Mouse (Mus musculus): ENCODE measurements at regions not wholly inside any gene's neighbourhood (a gene's known extent, or its start where the extent isn't known, plus 50 kb on each side); places are given as distances from the start of the nearest gene placed in this dataset.
A peak's percentile ranks its signal among the peaks of the same experiment; 100 is the strongest.

DNA sequence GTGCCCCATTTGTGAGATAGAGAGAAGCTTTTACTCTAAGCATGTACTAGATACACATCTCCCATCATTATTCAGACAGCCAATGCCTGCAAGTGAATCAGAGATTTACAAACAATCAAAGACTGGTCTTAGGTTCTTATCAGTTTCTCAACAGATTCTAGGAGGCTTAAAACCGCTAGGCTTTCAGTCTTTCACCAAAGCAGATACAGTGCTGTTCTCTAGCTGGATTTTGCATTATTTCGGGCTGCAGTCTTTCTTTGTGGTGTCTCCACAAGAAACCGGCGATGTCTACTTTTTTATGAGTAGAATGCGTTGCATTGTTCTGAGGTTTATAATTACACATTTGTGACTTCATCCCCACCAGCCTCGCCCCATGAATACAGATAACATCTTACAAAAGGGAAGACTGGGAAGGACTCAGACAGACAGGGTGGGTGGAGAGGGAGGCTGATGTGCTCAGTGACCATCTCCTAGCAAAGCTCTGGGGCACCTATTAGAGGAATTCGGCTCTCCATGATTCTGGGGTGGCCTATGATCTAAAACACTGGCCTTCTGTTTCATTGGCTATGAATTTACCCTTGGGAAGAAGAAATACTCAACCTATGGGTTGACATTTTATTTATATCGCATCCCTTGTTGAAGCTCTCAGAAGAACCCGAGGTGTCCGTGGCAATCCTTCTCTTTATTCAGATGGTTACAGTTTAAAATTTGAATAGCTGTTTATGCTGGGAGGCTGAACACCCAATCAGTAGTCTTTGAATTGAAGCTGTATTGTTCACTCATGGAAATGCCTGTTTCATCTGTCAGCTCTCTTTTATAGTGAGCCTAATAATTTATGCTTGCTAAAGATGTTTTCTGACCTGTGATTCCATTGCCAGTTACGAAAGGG, 343.8 kb downstream of the Tmem161b start:
- no peak for DNase-seq (ENCODE audit: low spot score)

DNA sequence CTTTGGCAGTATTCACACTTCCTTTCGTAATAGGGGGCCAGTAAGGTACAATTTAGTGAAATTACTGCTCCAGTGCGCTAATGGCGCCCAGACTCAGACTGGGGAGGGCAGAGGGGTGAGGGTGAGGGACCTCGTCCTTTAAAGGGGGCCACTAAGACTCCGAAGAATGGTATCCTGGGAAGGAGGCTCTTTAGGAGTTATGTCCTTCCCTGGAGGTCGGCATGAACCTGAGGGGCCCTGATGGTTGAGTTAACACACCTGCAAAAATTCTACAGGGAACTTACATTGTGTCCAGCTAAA, 344.4 kb downstream of the Tmem161b start:
- no peak for DNase-seq (ENCODE audit: low spot score)

DNA sequence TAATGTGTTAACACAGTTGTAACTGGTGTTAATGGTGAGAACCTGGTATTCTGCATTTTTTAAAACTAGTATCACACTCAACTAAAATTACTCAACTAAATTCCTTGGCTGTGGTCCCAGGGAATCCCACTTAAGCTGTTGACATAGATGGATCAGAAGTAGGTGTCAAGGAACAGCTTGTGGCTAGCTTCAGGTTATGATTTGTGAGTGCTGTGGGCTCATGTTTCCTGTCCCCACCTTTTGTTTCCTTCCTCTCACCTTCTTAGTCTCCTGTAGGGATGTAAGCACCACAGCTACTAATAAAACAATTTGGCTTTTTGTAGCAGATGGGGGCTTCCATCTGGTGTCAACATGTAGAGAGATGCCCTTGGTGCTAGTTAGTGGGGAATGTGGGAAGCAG, 347.3 kb downstream of the Tmem161b start:
- DNase-seq (ENCODE audit: low spot score), result no peak

DNA sequence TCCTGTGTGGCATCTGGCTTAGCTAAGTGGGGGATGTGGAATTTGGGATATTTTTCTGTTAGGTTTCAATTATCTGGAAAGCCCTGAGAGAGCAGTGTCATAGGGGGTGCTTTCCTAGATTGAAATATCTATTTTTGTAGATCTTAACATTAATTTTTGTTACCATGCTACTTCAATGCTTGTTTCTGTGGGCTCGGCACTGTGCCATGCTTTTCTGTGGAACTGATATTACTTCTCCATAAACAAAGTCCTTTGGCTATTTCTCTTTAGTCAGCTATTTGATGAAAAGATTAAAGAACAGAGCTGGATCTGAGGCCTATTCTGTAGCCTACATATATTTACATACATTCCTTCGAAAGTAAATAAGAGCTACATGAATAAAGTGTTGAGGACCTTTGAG, 348.1 kb downstream of the Tmem161b start:
- DNase-seq (ENCODE audit: low spot score), result no peak

DNA sequence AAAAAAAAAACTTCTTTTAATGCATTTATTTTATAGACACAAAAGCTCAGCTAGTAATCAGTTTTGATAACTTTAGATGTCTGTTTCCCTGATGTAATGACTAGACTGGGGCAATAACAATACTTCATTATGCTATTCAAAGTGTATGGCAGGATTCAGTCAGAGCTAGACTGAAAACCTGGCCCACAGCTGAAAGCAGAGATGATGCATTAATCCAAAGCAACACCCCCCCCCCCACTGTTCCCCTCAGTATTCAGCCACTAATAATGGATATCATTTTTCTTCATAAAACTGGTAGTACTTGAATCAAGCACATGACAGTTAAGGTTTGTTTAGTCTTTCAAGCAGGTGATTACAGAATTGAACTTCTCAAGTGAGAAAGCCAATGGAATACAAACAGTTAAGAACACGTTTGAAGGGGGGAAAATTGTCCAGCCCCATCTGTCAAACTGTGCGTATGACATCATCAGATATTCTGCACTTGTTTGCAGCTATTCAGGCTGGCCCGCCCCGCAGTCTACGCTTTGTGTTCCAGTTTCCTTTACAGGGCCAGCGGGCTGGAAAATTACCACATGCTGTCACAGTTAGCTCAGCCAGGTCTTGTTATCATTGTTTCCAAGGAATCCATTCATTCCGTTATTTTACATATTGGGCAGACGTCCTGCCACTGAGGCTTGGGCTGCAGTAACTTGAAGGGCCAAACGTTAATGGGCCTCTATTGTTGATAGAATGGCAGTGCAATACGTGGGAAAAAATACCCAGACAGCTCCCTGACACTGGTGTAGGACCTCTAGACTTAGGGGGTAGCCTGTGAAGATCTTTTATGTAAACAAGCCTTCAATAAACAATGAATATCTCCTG, 349.1 kb downstream of the Tmem161b start:
- no peak for DNase-seq (ENCODE audit: low spot score)

DNA sequence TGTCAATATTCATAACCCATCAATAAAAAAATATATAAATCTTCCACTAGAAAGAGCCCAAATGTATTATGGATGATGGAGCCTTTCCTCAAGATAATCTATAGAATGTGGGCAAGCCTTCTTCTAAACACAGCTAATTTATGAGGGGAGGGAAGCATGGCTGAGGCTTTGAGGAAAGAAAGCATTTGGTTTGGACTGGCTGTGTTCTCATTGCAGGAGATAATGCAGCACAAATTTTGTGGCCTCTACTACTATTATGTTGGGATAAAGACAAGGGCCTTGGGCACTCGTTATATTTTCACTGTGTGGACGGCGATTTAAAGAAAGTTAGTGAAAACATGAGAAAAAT, 349.7 kb downstream of the Tmem161b start:
- no peak for DNase-seq (ENCODE audit: low spot score)

DNA sequence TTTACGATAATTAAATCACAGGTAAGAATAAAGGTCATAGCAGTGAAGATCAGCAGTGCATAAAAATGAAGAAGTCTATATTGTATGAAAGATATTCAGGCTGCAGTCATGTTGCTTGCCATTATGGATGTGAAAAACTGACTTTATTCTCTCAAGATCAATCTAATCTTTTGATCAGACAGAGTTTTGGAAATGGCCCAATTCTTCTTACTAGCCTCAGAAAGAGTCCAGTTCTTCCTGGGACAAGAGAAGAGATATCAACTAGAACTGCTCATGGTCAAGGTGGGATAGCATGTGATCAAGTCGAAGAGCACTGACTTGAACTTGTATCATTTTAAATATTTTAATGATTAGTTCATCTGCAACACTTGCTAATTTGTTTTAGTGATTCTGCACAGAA, 350.1 kb downstream of the Tmem161b start:
- DNase-seq (ENCODE audit: low spot score), result no peak

DNA sequence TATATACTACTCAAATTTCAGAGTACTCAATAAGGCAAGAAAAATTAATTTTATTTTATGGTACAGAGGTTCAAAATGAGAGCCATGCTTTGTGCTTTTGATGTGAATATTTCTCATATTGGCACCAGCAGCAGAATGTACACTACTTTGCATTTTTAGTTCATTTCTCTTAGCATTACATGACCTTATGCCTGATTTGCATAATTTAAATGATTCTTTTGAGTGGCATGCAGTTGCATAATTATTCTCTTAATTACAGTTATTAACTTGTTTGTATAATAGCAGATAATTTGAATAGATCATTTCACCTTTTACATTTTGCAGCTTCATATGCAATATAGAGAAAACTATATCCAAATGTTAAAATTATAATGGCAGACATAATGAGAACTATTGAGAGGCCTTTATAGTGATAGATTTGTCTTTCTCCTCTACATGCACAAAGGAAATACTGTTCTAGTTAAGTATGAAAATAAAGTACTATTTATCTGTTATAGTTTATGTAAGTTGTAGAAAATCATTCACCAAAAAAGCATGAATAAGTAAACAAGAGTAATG, 374.6 kb downstream of the Tmem161b start:
- no peak for DNase-seq (ENCODE audit: low spot score)

GRCm38 (mm10) chr13:84602612-84603011, 380.5 kb downstream of the Tmem161b start:
- no peak for DNase-seq (ENCODE audit: low spot score)

- no peak for DNase-seq (ENCODE audit: low spot score)
Measured at GRCm38 (mm10) chr13:84612497-84612896, 390.4 kb downstream of the Tmem161b start.

- peak; percentile 21 for DNase-seq (ENCODE audit: low spot score)
Measured at GRCm38 (mm10) chr13:84613004-84613403, 390.9 kb downstream of the Tmem161b start.

DNA sequence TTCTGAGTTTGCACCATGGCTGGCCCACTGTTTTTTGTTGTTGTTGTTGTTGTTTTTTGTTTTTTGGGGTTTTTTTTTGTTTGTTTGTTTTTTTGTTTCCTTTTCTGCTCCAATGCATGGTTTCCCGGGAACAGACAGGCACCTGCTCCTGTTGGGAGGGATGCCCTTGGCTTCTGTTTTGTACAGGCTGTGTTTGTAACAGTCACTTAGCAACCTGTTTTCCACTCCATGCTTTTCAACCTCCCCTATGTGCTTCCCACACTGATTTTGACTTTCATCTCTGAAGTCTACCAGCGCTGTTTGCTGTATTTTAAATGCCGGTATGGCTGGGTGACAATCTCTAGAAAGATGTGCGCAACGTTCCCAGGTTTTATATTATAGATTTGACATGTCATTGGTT, 402.6 kb downstream of the Tmem161b start:
- DNase-seq (ENCODE audit: low spot score), result no peak

GRCm38 (mm10) chr13:84625527-84625926, 403.4 kb downstream of the Tmem161b start:
- DNase-seq (ENCODE audit: low spot score), result no peak

DNA sequence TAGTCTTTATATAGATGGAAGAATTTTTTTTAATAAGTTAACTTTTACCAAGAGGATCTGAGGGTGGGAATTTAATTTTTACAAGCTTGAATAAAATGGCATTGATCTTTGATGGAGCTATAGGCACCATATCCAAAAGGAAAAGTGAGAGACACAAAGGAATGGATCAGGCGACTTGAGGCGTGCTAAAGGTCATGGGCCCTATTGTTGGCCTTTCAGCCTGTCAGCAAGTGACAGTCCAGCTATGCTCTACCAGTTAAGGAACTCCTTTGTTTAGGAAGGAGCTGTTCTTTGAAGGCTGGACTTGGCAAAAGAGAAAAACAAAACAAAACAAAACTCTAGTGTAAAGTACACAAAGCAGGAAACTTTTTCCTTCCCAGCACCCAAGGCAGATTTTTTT, 403.8 kb downstream of the Tmem161b start:
- no peak for DNase-seq (ENCODE audit: low spot score)

DNA sequence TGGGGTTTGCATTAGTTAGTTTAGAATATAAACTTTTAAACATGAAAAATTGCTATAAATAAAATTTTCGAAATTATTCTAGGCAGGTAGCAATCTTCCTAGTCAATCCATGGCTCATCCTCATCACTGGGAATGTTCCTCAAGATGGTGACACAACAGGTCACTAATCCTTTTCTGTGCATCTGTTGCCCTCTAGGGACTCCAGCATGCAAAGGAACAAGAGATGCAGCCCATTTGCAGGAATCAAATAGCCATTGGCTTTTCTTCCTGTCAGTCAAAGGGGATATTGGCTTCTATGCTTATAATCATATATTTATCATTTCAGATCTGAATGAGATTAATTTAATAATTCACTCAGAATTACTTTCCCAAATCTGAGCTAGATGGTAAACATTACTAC, 404.3 kb downstream of the Tmem161b start:
- no peak for DNase-seq (ENCODE audit: low spot score)

DNA sequence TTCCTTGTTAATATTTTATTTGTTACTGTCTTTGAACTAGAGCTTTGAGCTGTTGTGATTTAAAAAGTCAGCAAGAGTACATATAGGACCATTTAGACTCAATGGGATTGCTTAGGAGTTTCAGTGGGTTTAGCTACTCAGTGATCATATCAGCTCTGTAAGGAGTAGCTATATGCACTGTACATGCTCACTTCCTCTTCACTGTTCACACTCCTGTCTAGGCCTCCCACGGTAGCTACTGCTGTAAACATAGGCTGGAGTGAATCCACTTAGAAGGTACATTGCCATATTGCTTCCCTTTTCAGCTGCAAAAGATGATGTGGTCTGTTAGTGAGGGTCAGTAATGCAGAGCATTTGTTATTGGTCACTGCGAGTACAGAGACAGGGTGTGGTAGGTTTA, 408.6 kb downstream of the Tmem161b start:
- DNase-seq (ENCODE audit: low spot score), result no peak

- no peak for DNase-seq (ENCODE audit: low spot score)
Measured at GRCm38 (mm10) chr13:84632493-84632892, 410.4 kb downstream of the Tmem161b start.

GRCm38 (mm10) chr13:84636831-84637230, 414.7 kb downstream of the Tmem161b start:
- DNase-seq (ENCODE audit: low spot score), result no peak

- DNase-seq (ENCODE audit: low spot score), result no peak
Measured at GRCm38 (mm10) chr13:84637606-84638005, 415.5 kb downstream of the Tmem161b start.

GRCm38 (mm10) chr13:84638401-84638934, 416.4 kb downstream of the Tmem161b start:
- no peak for DNase-seq (ENCODE audit: low spot score)

DNA sequence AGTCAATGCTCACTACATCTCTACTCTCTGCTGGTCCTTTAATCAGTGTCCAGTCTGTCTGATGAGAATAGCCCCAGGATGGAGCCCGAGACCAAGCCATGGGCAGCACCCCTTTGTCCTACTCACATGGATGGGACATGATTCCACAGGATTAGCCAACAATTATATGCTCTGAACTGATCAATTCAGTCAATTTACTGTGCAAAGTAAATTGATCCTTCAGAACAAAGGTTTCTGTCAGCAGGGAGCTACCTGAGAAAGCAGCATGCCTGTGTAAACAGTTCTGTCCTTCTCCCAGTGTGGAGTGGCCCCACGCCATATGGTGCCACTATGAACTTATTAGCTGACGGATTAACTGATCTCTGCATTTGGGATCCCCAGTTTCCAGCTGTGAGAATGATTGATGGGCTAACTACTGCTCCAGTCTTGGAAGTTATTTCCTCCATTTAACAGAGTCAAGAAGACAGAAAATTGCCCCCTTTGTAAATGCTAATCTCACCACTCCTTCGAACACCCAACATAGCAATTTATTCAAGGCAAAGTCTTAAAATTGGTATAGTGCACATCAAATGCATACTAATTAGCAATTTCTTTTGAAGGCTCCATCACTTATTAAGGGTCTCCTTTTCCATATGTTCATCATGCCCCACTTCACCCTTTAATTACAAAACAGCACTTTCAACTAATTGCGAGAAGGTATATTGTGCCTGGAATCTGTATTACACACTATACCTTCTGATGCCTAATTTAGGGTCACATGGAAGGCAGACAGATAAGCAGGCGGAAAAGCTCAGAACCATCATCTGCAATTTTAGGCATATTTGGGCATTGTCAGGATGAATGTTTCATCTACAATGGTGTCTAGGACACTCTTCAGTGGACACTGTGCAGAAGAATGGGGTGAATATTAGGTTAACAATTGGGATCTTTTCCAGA, 417.3 kb downstream of the Tmem161b start:
- no peak for DNase-seq (ENCODE audit: low spot score)

Measured in gastrocnemius, adult 18-20 months (tissue).